In the genomic region with DNA sequence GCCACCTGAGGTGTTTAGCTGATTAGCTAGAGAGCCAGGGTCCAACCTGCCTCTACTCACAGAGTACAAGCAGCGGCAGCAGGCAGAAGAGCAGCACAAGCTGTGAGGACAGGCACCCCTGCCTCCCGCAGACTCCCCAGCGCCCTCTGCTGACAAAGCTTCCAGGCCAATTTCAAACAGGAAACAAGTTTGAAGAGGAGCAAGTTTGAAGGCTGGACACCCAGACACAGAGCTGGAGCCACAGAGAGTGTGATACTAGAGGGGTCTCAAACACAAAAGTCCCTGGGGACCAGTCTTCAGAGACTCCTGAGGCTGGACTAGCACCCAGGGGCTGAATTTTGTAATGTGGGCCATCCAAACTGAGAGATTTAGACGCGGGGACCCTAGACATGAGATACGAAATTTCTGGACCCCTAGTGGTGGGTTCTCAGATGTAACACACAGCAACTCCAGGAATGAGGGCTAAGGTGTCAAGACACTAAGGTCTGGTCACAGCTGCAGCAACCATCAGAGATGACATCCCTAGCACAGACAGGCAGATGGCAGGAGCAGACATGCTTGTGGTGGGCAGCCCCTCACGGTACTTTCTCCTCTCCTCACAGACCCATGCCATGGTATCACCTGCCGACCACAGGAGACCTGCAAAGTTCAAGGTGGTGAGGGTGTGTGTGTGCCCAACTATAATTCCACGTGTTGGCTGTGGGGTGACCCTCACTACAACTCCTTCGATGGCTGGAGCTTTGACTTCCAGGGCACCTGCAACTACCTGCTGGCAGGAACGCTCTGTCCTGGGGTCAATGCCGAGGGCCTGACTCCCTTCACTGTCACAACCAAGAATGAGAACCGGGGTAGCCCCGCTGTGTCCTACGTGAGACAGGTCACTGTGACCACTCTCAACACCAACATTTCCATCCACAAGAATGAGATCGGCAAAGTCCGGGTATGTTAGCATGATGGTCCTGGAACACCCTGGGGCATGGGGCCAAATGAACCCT, we compare ENCODE assay signal across 10 mouse cellular contexts. TPM values are rescaled to one million over a fixed set of nuclear protein-coding genes. Genes with fewer than 3 reads are reported as not detected.
A peak's percentile ranks its signal among the peaks of the same experiment; 100 is the strongest.
DNase-seq lines count a peak whose midpoint lies in the region; ATAC-seq and TF ChIP-seq lines count a peak whose summit lies in the region.
"Had no signal": no experiment of that assay in that cellular context is flagged by ENCODE, and none has a peak within 500 bp of the region (broad histone marks: within the 10 kb centered on the region; RNA-seq: fewer than 3 reads in every experiment).

No protein-coding gene starts in this region.

- peak; percentile 18 to 58 for DNase-seq in cerebellum, postnatal 14 days
- no peak for DNase-seq in cerebellum, adult 18-20 months
- peak; percentile 14 for DNase-seq in midbrain, embryonic 10.5 days (ENCODE audit: low spot score)
- DNase-seq in adrenal gland, postnatal 10 days = peak; percentile 70
- peak; percentile 53 to 54 for DNase-seq in layer of hippocampus, postnatal 10 days (ENCODE audit: low spot score in 2 of 2)
- no peak for DNase-seq in forebrain, embryonic 14.5 days (ENCODE audit: low spot score)

- 67% methylated on average over 17 of the region's 17 CpGs for WGBS in midbrain, embryonic 10.5 days
- WGBS in midbrain, embryonic 16.5 days = 68% methylated on average over 17 of the region's 17 CpGs
- WGBS in small intestine, adult 2 months = 66% methylated on average over 17 of the region's 17 CpGs
- 68% methylated on average over 17 of the region's 17 CpGs for WGBS in forebrain, embryonic 14.5 days

- H3K9ac ChIP-seq in midbrain, embryonic 16.5 days (ENCODE audit: low read depth, low read length) = no peak overlapping the region
- H3K9ac ChIP-seq in forebrain, embryonic 14.5 days (ENCODE audit: low read length) = no peak overlapping the region

- no peaks in the 10 kb centered on the region for H3K36me3 ChIP-seq in midbrain, embryonic 10.5 days
- H3K36me3 ChIP-seq in midbrain, embryonic 16.5 days (ENCODE audit: control insufficient read depth, insufficient read depth, low read length) = no peaks in the 10 kb centered on the region
- no peaks in the 10 kb centered on the region for H3K36me3 ChIP-seq in small intestine, adult 2 months (ENCODE audit: control insufficient read depth, insufficient read depth, low read length)
- H3K36me3 ChIP-seq in forebrain, embryonic 14.5 days (ENCODE audit: control insufficient read depth, insufficient read depth, low read length) = no peaks in the 10 kb centered on the region

- H3K27me3 ChIP-seq in midbrain, embryonic 10.5 days (ENCODE audit: low read depth, poor library complexity, severe bottlenecking) = peaks cover 13% of the 10 kb centered on the region; the same call in 1 of the 2 replicates
- H3K27me3 ChIP-seq in midbrain, embryonic 16.5 days (ENCODE audit: control insufficient read depth, insufficient read depth, low read depth, low read length) = no peaks in the 10 kb centered on the region
- H3K27me3 ChIP-seq in small intestine, adult 2 months (ENCODE audit: control insufficient read depth, insufficient read depth, low read length) = no peaks in the 10 kb centered on the region
- no peaks in the 10 kb centered on the region for H3K27me3 ChIP-seq in forebrain, embryonic 14.5 days (replicated peaks; ENCODE audit: control insufficient read depth, insufficient read depth, low read length)

- H3K4me2 ChIP-seq in midbrain, embryonic 16.5 days (ENCODE audit: low read length) = no peak overlapping the region
- no peak overlapping the region for H3K4me2 ChIP-seq in forebrain, embryonic 14.5 days (ENCODE audit: low read length)

- ATAC-seq in midbrain, embryonic 16.5 days = no peak
- ATAC-seq in forebrain, embryonic 14.5 days = no peak

- peaks cover 18% of the 10 kb centered on the region for H3K9me3 ChIP-seq in midbrain, embryonic 10.5 days (replicated peaks)
- peaks cover 11% of the 10 kb centered on the region; the same call in 1 of the 2 replicates for H3K9me3 ChIP-seq in midbrain, embryonic 16.5 days (replicated peaks; ENCODE audit: control insufficient read depth, low read length, poor library complexity, severe bottlenecking)
- no peaks in the 10 kb centered on the region for H3K9me3 ChIP-seq in forebrain, embryonic 14.5 days (replicated peaks; ENCODE audit: control insufficient read depth, low read length)

- TF ChIP-seq POLR2A in small intestine, adult 2 months (IDR thresholded peaks at IDR 0.05; ENCODE audit: low read depth, low read length) = no peak

- peak; percentile 65; the same call in 1 of the 2 replicates for TF ChIP-seq CTCF in small intestine, adult 2 months (IDR thresholded peaks at IDR 0.05; ENCODE audit: extremely low read depth, insufficient read length, insufficient replicate concordance, low read depth, low read length)

- peaks cover 7% of the 10 kb centered on the region for H3K4me1 ChIP-seq in midbrain, embryonic 10.5 days
- H3K4me1 ChIP-seq in midbrain, embryonic 16.5 days (ENCODE audit: control insufficient read depth, insufficient read depth, low read length) = peaks cover 3% of the 10 kb centered on the region; the same call in 1 of the 2 replicates
- peaks cover 2% of the 10 kb centered on the region; the same call in 1 of the 2 replicates for H3K4me1 ChIP-seq in small intestine, adult 2 months (ENCODE audit: control insufficient read depth, insufficient read depth, insufficient read length, low read length)
- no peaks in the 10 kb centered on the region for H3K4me1 ChIP-seq in forebrain, embryonic 14.5 days (ENCODE audit: control insufficient read depth, insufficient read depth, low read length)

- no peak overlapping the region for H3K4me3 ChIP-seq in midbrain, embryonic 10.5 days
- no peak overlapping the region for H3K4me3 ChIP-seq in midbrain, embryonic 16.5 days (ENCODE audit: low read depth, low read length)
- H3K4me3 ChIP-seq in small intestine, adult 2 months (ENCODE audit: low read depth, low read length) = no peak overlapping the region
- H3K4me3 ChIP-seq in forebrain, embryonic 14.5 days (ENCODE audit: low read depth, low read length) = no peak overlapping the region

- H3K27ac ChIP-seq in midbrain, embryonic 10.5 days (replicated peaks) = no peak overlapping the region
- no peak overlapping the region for H3K27ac ChIP-seq in midbrain, embryonic 16.5 days (ENCODE audit: low read length)
- no peak overlapping the region for H3K27ac ChIP-seq in small intestine, adult 2 months (ENCODE audit: insufficient read depth, low read depth, low read length)
- no peak overlapping the region for H3K27ac ChIP-seq in forebrain, embryonic 14.5 days (ENCODE audit: low read depth, low read length)

RNA-seq across cellular contexts. Expression of a gene that starts 28.4 kb away (rescaled TPM):
- polyA plus RNA-seq in midbrain, embryonic 10.5 days (2016; fragmentation: Nextera tagmentation; extraction: Ambion mirVana) = 0.05 and 0.17 TPM in 2 replicates
- polyA plus RNA-seq in midbrain, embryonic 16.5 days (2015; fragmentation: Nextera tagmentation; extraction: Ambion mirVana) = 0.03 and 0.07 TPM in 2 replicates
- total RNA-seq in adrenal gland, postnatal 10 days (2021) = not detected
- total RNA-seq in layer of hippocampus, postnatal 10 days (2021) = under 1 TPM; 0.04 to 0.09 TPM
- polyA plus RNA-seq in small intestine, adult 2 months (2012; rRNA removed) = 0.01 and 0.57 TPM in 2 replicates
- 0.03 and 0.09 TPM in 2 replicates for polyA plus RNA-seq in forebrain, embryonic 14.5 days (2014; fragmentation: Nextera tagmentation; extraction: Ambion mirVana)
- total RNA-seq: left cerebral cortex, postnatal 10 days had no signal

RNA-seq across cellular contexts. Expression of a gene that starts 29.9 kb away (rescaled TPM):
- 0.15 and 0.20 TPM in 2 replicates for polyA plus RNA-seq in midbrain, embryonic 10.5 days (2016; fragmentation: Nextera tagmentation; extraction: Ambion mirVana)
- polyA plus RNA-seq in midbrain, embryonic 16.5 days (2015; fragmentation: Nextera tagmentation; extraction: Ambion mirVana) = 0.26 and 0.31 TPM in 2 replicates
- total RNA-seq in adrenal gland, postnatal 10 days (2021) = not detected
- total RNA-seq in layer of hippocampus, postnatal 10 days (2021) = 1 to 10 TPM in 1 of 2 experiments, under 1 TPM in 1; 0.89 to 1.7 TPM
- 1,238 and 3,973 TPM in 2 replicates for polyA plus RNA-seq in small intestine, adult 2 months (2012; rRNA removed)
- polyA plus RNA-seq in forebrain, embryonic 14.5 days (2014; fragmentation: Nextera tagmentation; extraction: Ambion mirVana) = 0.20 and 0.28 TPM in 2 replicates
- polyA plus RNA-seq: C2C12 had no signal

RNA-seq across cellular contexts. Expression of a gene that starts 51.0 kb away (rescaled TPM):
- polyA plus RNA-seq in midbrain, embryonic 10.5 days (2016; fragmentation: Nextera tagmentation; extraction: Ambion mirVana) = 446 and 458 TPM in 2 replicates
- polyA plus RNA-seq in midbrain, embryonic 16.5 days (2015; fragmentation: Nextera tagmentation; extraction: Ambion mirVana) = 277 and 280 TPM in 2 replicates
- total RNA-seq in adrenal gland, postnatal 10 days (2021) = 100 to 1,000 TPM; 137 to 148 TPM
- 100 to 1,000 TPM; 130 to 137 TPM for total RNA-seq in layer of hippocampus, postnatal 10 days (2021)
- polyA plus RNA-seq in small intestine, adult 2 months (2012; rRNA removed) = 51.2 and 74.1 TPM in 2 replicates
- polyA plus RNA-seq in forebrain, embryonic 14.5 days (2014; fragmentation: Nextera tagmentation; extraction: Ambion mirVana) = 380 and 381 TPM in 2 replicates

Comparison
In these comparisons a context has a peak if more than half of its experiments do, and no peak if none do; other contexts are left out.
1. DNase-seq: peak in cerebellum, postnatal 14 days (2 of 2), midbrain, embryonic 10.5 days (single experiment), adrenal gland, postnatal 10 days (single experiment) and layer of hippocampus, postnatal 10 days (2 of 2); none in cerebellum, adult 18-20 months (0 of 2) and forebrain, embryonic 14.5 days (single experiment).
2. RNA of a gene that starts 29.9 kb away (polyA plus RNA-seq): 1,238 to 3,973 TPM in small intestine, adult 2 months; 0.20 to 0.28 TPM in forebrain, embryonic 14.5 days, 0.26 to 0.31 TPM in midbrain, embryonic 16.5 days and 0.15 to 0.20 TPM in midbrain, embryonic 10.5 days; every median in the first group is over 100 times any median in the second.